Mouse (Mus musculus) MEL (cell line): ENCODE data around the gene Syt9. TPM values are rescaled to one million over a fixed set of nuclear protein-coding genes. Genes with fewer than 3 reads are reported as not detected.

Experiments
- DNase-seq: peaks from one replicate; pipeline ENCODE4 v3.0.0; 2011; ENCODE audit warnings: low read depth, low spot score
- H3K27ac ChIP-seq: 2 replicates; pipeline ENCODE4 v1.5.1; 2012; ENCODE audit warnings: low read depth, mild to moderate bottlenecking, control low read depth, low read length, moderate library complexity; ENCODE audit not compliant: control insufficient read depth
- H3K27me3 ChIP-seq, 2 experiments: fragments of 150-350 bp in 1 of 2; sonication (generic) in 1 of 2; 2 replicates each; pipeline ENCODE4 v1.6.1; 2012; ENCODE audit warnings: low read length in 2 of 2, mild to moderate bottlenecking in 2 of 2, improper control_type of control experiment in 1 of 2, moderate library complexity in 1 of 2; ENCODE audit not compliant: insufficient read depth in 2 of 2, control insufficient read depth in 1 of 2
- H3K36me3 ChIP-seq, 2 experiments: 2 replicates each; pipeline ENCODE4 v1.6.1; 2012 to 2014; ENCODE audit warnings: low read length in 2 of 2, improper control_type of control experiment in 1 of 2, inconsistent platforms in 1 of 2, mild to moderate bottlenecking in 1 of 2; ENCODE audit not compliant: insufficient read depth in 2 of 2, control insufficient read depth in 1 of 2
- H3K4me1 ChIP-seq, 2 experiments: fragments of 150-350 bp in 1 of 2; sonication (generic) in 1 of 2; 2 replicates each; pipeline ENCODE4 v1.6.1; 2012; ENCODE audit warnings: low read length in 2 of 2, improper control_type of control experiment in 1 of 2, mild to moderate bottlenecking in 1 of 2; ENCODE audit not compliant: insufficient read depth in 2 of 2, control insufficient read depth in 1 of 2
- H3K4me3 ChIP-seq, 2 experiments: fragments of 150-350 bp in 1 of 2; sonication (generic) in 1 of 2; 2 replicates each; pipeline ENCODE4 v1.5.1; 2012; ENCODE audit warnings: low read depth in 2 of 2, low read length in 2 of 2, mild to moderate bottlenecking in 2 of 2, moderate library complexity in 2 of 2, control low read depth in 1 of 2, improper control_type of control experiment in 1 of 2; ENCODE audit not compliant: control insufficient read depth in 1 of 2, insufficient read depth in 1 of 2
- H3K79me2 ChIP-seq: 2 replicates; pipeline ENCODE4 v1.6.1; 2012; ENCODE audit warnings: mild to moderate bottlenecking, low read length, moderate library complexity; ENCODE audit not compliant: control insufficient read depth, poor library complexity, insufficient read depth
- H3K9ac ChIP-seq: 2 replicates; pipeline ENCODE4 v1.6.1; 2012; ENCODE audit warnings: low read depth, mild to moderate bottlenecking, control low read depth, low read length, moderate library complexity; ENCODE audit not compliant: control insufficient read depth, poor library complexity, severe bottlenecking
- H3K9me3 ChIP-seq: fragments of 150-350 bp; sonication (generic); replicated peaks from 2 replicates; pipeline ENCODE4 v1.6.1; 2012; ENCODE audit warnings: mild to moderate bottlenecking, low read length, improper control_type of control experiment, moderate library complexity; ENCODE audit not compliant: insufficient read depth
- BHLHE40 ChIP-seq: IDR thresholded peaks from 2 replicates; pipeline ENCODE4 v1.6.1; 2012; ENCODE audit warnings: low read depth, mild to moderate bottlenecking, inconsistent platforms, low read length, improper control_type of control experiment, borderline replicate concordance
- CHD2 ChIP-seq: IDR thresholded peaks from 2 replicates; pipeline ENCODE4 v1.6.1; 2011; ENCODE audit warnings: low read length, improper control_type of control experiment
- CTCF ChIP-seq, 3 experiments: IDR thresholded peaks in 2 of 3; conservative IDR thresholded peaks in 1 of 3; 2 replicates each; pipeline ENCODE4 v1.5.1; 2011 to 2012; ENCODE audit warnings: low read length in 3 of 3, low read depth in 2 of 3, mild to moderate bottlenecking in 2 of 3, improper control_type of control experiment in 1 of 3, inconsistent platforms in 1 of 3, mixed read lengths in 1 of 3, moderate library complexity in 1 of 3; ENCODE audit not compliant: control insufficient read depth in 1 of 3, insufficient read depth in 1 of 3, poor library complexity in 1 of 3, severe bottlenecking in 1 of 3
- E2F4 ChIP-seq: IDR thresholded peaks from 2 replicates; pipeline ENCODE4 v1.6.1; 2011; ENCODE audit warnings: low read depth, low read length, improper control_type of control experiment, borderline replicate concordance
- ELF1 ChIP-seq: IDR thresholded peaks from 2 replicates; pipeline ENCODE4 v1.6.1; 2014; ENCODE audit warnings: low read depth, mild to moderate bottlenecking, inconsistent platforms, low read length, improper control_type of control experiment, moderate library complexity
- EP300 ChIP-seq, 2 experiments: IDR thresholded peaks; 2 replicates each; pipeline ENCODE4 v1.6.1; 2011; ENCODE audit warnings: improper control_type of control experiment in 2 of 2, low read length in 2 of 2, low read depth in 1 of 2, mild to moderate bottlenecking in 1 of 2
- GABPA ChIP-seq: IDR thresholded peaks from 2 replicates; pipeline ENCODE4 v1.6.1; 2012; ENCODE audit warnings: low read depth, mild to moderate bottlenecking, inconsistent platforms, low read length, improper control_type of control experiment, moderate library complexity
- GATA1 ChIP-seq: IDR thresholded peaks from 2 replicates; pipeline ENCODE4 v1.6.1; 2011; ENCODE audit warnings: low read depth, low read length, improper control_type of control experiment
- HCFC1 ChIP-seq: IDR thresholded peaks from 2 replicates; pipeline ENCODE4 v1.6.1; 2012; ENCODE audit warnings: low read depth, mild to moderate bottlenecking, inconsistent platforms, low read length, improper control_type of control experiment, moderate library complexity
- JUND ChIP-seq: IDR thresholded peaks from 2 replicates; pipeline ENCODE4 v1.6.1; 2011; ENCODE audit warnings: low read depth, mild to moderate bottlenecking, improper control_type of control experiment, low read length
- KAT2A ChIP-seq: conservative IDR thresholded peaks from 2 replicates; pipeline ENCODE4 v1.6.1; 2012; ENCODE audit warnings: low read depth, low read length, improper control_type of control experiment, inconsistent platforms
- MAFK ChIP-seq: IDR thresholded peaks from 2 replicates; pipeline ENCODE4 v1.6.1; 2011; ENCODE audit warnings: low read depth, mild to moderate bottlenecking, low read length, improper control_type of control experiment, borderline replicate concordance
- MEF2A ChIP-seq: IDR thresholded peaks from 2 replicates; pipeline ENCODE4 v1.6.1; 2014; ENCODE audit warnings: low read depth, mild to moderate bottlenecking, inconsistent platforms, low read length, improper control_type of control experiment; ENCODE audit not compliant: poor library complexity, insufficient replicate concordance, severe bottlenecking; ENCODE audit errors: extremely low read depth
- MYC ChIP-seq: IDR thresholded peaks from 2 replicates; pipeline ENCODE4 v1.6.1; 2011; ENCODE audit warnings: low read depth, mild to moderate bottlenecking, low read length, improper control_type of control experiment, moderate library complexity
- NELFE ChIP-seq: IDR thresholded peaks from 2 replicates; pipeline ENCODE4 v1.6.1; 2011; ENCODE audit warnings: low read depth, low read length, improper control_type of control experiment
- NRF1 ChIP-seq: IDR thresholded peaks from 2 replicates; pipeline ENCODE4 v1.6.1; 2014; ENCODE audit warnings: low read depth, mild to moderate bottlenecking, inconsistent platforms, low read length, improper control_type of control experiment, moderate library complexity; ENCODE audit not compliant: poor library complexity, insufficient read depth, severe bottlenecking
- POLR2A ChIP-seq, 2 experiments: IDR thresholded peaks; 2 replicates each; pipeline ENCODE4 v1.6.1; 2011 to 2012; ENCODE audit warnings: low read length in 2 of 2, mild to moderate bottlenecking in 2 of 2, control low read depth in 1 of 2, improper control_type of control experiment in 1 of 2, low read depth in 1 of 2, moderate library complexity in 1 of 2; ENCODE audit not compliant: control insufficient read depth in 1 of 2, insufficient read depth in 1 of 2, poor library complexity in 1 of 2
- POLR2AphosphoS2 ChIP-seq: IDR thresholded peaks from 2 replicates; pipeline ENCODE4 v1.6.1; 2011; ENCODE audit warnings: low read length, improper control_type of control experiment
- POLR2AphosphoS5 ChIP-seq: IDR thresholded peaks from 2 replicates; pipeline ENCODE4 v1.6.1; 2012; ENCODE audit warnings: low read depth, borderline replicate concordance, mild to moderate bottlenecking, inconsistent platforms, low read length, moderate library complexity, mixed read lengths
- RCOR1 ChIP-seq: IDR thresholded peaks from 2 replicates; pipeline ENCODE4 v1.6.1; 2012; ENCODE audit warnings: low read depth, mild to moderate bottlenecking, inconsistent platforms, low read length, improper control_type of control experiment
- SIN3A ChIP-seq: IDR thresholded peaks from 2 replicates; pipeline ENCODE4 v1.6.1; 2012; ENCODE audit warnings: low read length, improper control_type of control experiment, inconsistent platforms
- TAL1 ChIP-seq: IDR thresholded peaks from 2 replicates; pipeline ENCODE4 v1.6.1; 2012; ENCODE audit warnings: mild to moderate bottlenecking, inconsistent platforms, low read length, moderate library complexity, mixed read lengths
- TCF12 ChIP-seq: IDR thresholded peaks from 2 replicates; pipeline ENCODE4 v1.6.1; 2014; ENCODE audit warnings: low read depth, mild to moderate bottlenecking, inconsistent platforms, low read length, improper control_type of control experiment, moderate library complexity
- UBTF ChIP-seq: IDR thresholded peaks from 2 replicates; pipeline ENCODE4 v1.6.1; 2012; ENCODE audit warnings: low read depth, mild to moderate bottlenecking, inconsistent platforms, low read length, improper control_type of control experiment, moderate library complexity, borderline replicate concordance; ENCODE audit not compliant: insufficient read depth
- ZC3H11A ChIP-seq: IDR thresholded peaks from 2 replicates; pipeline ENCODE4 v1.6.1; 2012; ENCODE audit warnings: low read depth, mild to moderate bottlenecking, inconsistent platforms, low read length, improper control_type of control experiment
- ZMIZ1 ChIP-seq: IDR thresholded peaks from 2 replicates; pipeline ENCODE4 v1.6.1; 2012; ENCODE audit warnings: low read depth, mild to moderate bottlenecking, inconsistent platforms, low read length, improper control_type of control experiment, moderate library complexity
- ZNF384 ChIP-seq: IDR thresholded peaks from 2 replicates; pipeline ENCODE4 v1.6.1; 2012; ENCODE audit warnings: low read depth, mild to moderate bottlenecking, inconsistent platforms, low read length, improper control_type of control experiment
- polyA plus RNA-seq, 2 experiments: library from polyadenylated mRNA; stranded (reverse) in 1 of 2; unstranded in 1 of 2; fragments of >175 nt in 1 of 2; fragments of >200 nt in 1 of 2; gene quantifications; 2 replicates each; pipeline versions ENCODE4 v1.2.1 to v1.2.4; 2012; ENCODE audit warnings: low replicate concordance in 2 of 2, low read depth in 1 of 2; ENCODE audit not compliant: insufficient read length in 2 of 2, insufficient read depth in 1 of 2, missing spikeins in 1 of 2
- total RNA-seq: library from RNA; depleted of rRNA; stranded (reverse); fragments of 300-350 nt; gene quantifications from 2 replicates; pipeline ENCODE4 v1.2.3, GENCODE M21; 2012

The Syt9 gene
- total and polyA plus RNA-seq, 3 experiments: not detected

GRCm38 (mm10) chr7:107389604-107390003 is 19.1 kb downstream of the Syt9 start:
- Histone ChIP-seq H3K4me3 (no peak overlapping the region), H3K9me3 (no peaks in the 10 kb centered on the region), H3K36me3 (no peaks in the 10 kb centered on the region), H3K27ac (no peak overlapping the region), H3K27me3 (no peaks in the 10 kb centered on the region), H3K4me1 (no peaks in the 10 kb centered on the region), H3K79me2 (no peaks in the 10 kb centered on the region), H3K9ac (no peak overlapping the region)
- no peak for DNase-seq
- TF ChIP-seq MEF2A: no peak
- no peak for TF ChIP-seq GATA1
- TF ChIP-seq MAFK: no peak
- TF ChIP-seq GABPA: no peak
- TF ChIP-seq E2F4: no peak
- TF ChIP-seq JUND: no peak
- TF ChIP-seq ZC3H11A: no peak
- TF ChIP-seq ZNF384: no peak
- TF ChIP-seq MYC: no peak
- no peak for TF ChIP-seq KAT2A
- TF ChIP-seq CTCF (IDR thresholded peaks at IDR 0.05 in 2 of 3, conservative IDR thresholded peaks at IDR 0.05 in 1 of 3; ENCODE audit: control insufficient read depth in 1 of 3, insufficient read depth in 1 of 3, low read depth in 2 of 3, low read length in 3 of 3, poor library complexity in 1 of 3, severe bottlenecking in 1 of 3): no peak
- no peak for TF ChIP-seq BHLHE40
- no peak for TF ChIP-seq POLR2AphosphoS2
- no peak for TF ChIP-seq SIN3A
- TF ChIP-seq UBTF: no peak
- no peak for TF ChIP-seq POLR2AphosphoS5
- TF ChIP-seq HCFC1: no peak
- TF ChIP-seq ELF1: no peak
- TF ChIP-seq ZMIZ1: no peak
- TF ChIP-seq EP300 (IDR thresholded peaks at IDR 0.05; ENCODE audit: low read depth in 1 of 2, low read length in 2 of 2): no peak

- no peaks in the 10 kb centered on the region for H3K4me1 ChIP-seq
- TF ChIP-seq RCOR1 (no peak), MEF2A (no peak), CHD2 (no peak), TAL1 (no peak), JUND (no peak), NRF1 (no peak), NELFE (no peak), SIN3A (no peak), UBTF (no peak), CTCF (IDR thresholded peaks at IDR 0.05 in 2 of 3, conservative IDR thresholded peaks at IDR 0.05 in 1 of 3; ENCODE audit: control insufficient read depth in 1 of 3, insufficient read depth in 1 of 3, low read depth in 2 of 3, low read length in 3 of 3, poor library complexity in 1 of 3, severe bottlenecking in 1 of 3) (no peak), EP300 (IDR thresholded peaks at IDR 0.05; ENCODE audit: low read depth in 1 of 2, low read length in 2 of 2) (no peak), ELF1 (no peak), POLR2A (IDR thresholded peaks at IDR 0.05; ENCODE audit: control insufficient read depth in 1 of 2, insufficient read depth in 1 of 2, low read depth in 1 of 2, low read length in 2 of 2, poor library complexity in 1 of 2) (no peak), POLR2AphosphoS2 (no peak), TCF12 (no peak)
- TF ChIP-seq, all 39 proteins: peak for 0
- Histone ChIP-seq H3K4me3 (no peak overlapping the region), H3K9ac (no peak overlapping the region), H3K79me2 (no peaks in the 10 kb centered on the region), H3K27me3 (no peaks in the 10 kb centered on the region), H3K9me3 (no peaks in the 10 kb centered on the region), H3K27ac (no peak overlapping the region), H3K36me3 (no peaks in the 10 kb centered on the region)
- peak; percentile 4 for DNase-seq
These were observed 22.2 kb downstream of the Syt9 start for GRCm38 (mm10) chr7:107392749-107393148.
